Mouse (Mus musculus): Measurements from ENCODE around the gene Itsn1. TPM values are rescaled to one million over a fixed set of nuclear protein-coding genes. Genes with fewer than 3 reads are reported as not detected.

The Itsn1 gene
- polyA plus RNA-seq, 1 experiment from 2014 or later, result 55.2 TPM

- H3K36me3 ChIP-seq, result peaks cover 17% of the 10 kb centered on the region
- H3K4me1 ChIP-seq (replicated peaks), result peaks cover 19% of the 10 kb centered on the region
- WGBS, result 32% methylated on average over 17 of the region's 17 CpGs
- ATAC-seq (ENCODE audit: low FRiP score), result peak; percentile 53
- peak overlapping the region; percentile 39; the same call in 1 of the 2 replicates for H3K9ac ChIP-seq
- no peaks in the 10 kb centered on the region for H3K9me3 ChIP-seq
- H3K27ac ChIP-seq, result peak overlapping the region; percentile 35; the same call in 1 of the 2 replicates
- peak overlapping the region; percentile 37; the same call in 1 of the 2 replicates for H3K4me2 ChIP-seq
- no peaks in the 10 kb centered on the region for H3K27me3 ChIP-seq
- H3K4me3 ChIP-seq, result no peak overlapping the region
Observed at GRCm38 (mm10) chr16:91917631-91918096, 188.6 kb downstream of the Itsn1 start.

GRCm38 (mm10) chr16:91918461-91918860, 189.4 kb downstream of the Itsn1 start:
- Histone ChIP-seq H3K9ac (no peak overlapping the region), H3K27me3 (no peaks in the 10 kb centered on the region), H3K4me1 (replicated peaks) (peaks cover 19% of the 10 kb centered on the region), H3K9me3 (no peaks in the 10 kb centered on the region), H3K4me3 (no peak overlapping the region), H3K36me3 (peaks cover 17% of the 10 kb centered on the region), H3K27ac (no peak overlapping the region), H3K4me2 (no peak overlapping the region)
- 54% methylated on average over 4 of the region's 4 CpGs for WGBS
- ATAC-seq (ENCODE audit: low FRiP score), result no peak

GRCm38 (mm10) chr16:91919056-91919455, 190.0 kb downstream of the Itsn1 start:
- Histone ChIP-seq H3K4me2 (no peak overlapping the region), H3K9ac (no peak overlapping the region), H3K4me3 (no peak overlapping the region), H3K27me3 (no peaks in the 10 kb centered on the region), H3K36me3 (peaks cover 21% of the 10 kb centered on the region), H3K4me1 (replicated peaks) (peaks cover 19% of the 10 kb centered on the region), H3K27ac (no peak overlapping the region), H3K9me3 (no peaks in the 10 kb centered on the region)
- ATAC-seq (ENCODE audit: low FRiP score), result no peak
- WGBS, result 52% methylated on average over 6 of the region's 6 CpGs

- Histone ChIP-seq H3K36me3 (peaks cover 40% of the 10 kb centered on the region), H3K9ac (no peak overlapping the region), H3K4me1 (replicated peaks) (peaks cover 19% of the 10 kb centered on the region), H3K4me2 (no peak overlapping the region), H3K4me3 (no peak overlapping the region), H3K9me3 (no peaks in the 10 kb centered on the region), H3K27me3 (no peaks in the 10 kb centered on the region), H3K27ac (no peak overlapping the region)
- 95% methylated on average over 11 of the region's 11 CpGs for WGBS
- ATAC-seq (ENCODE audit: low FRiP score), result no peak
Observed at GRCm38 (mm10) chr16:91921340-91921739, 192.3 kb downstream of the Itsn1 start.

GRCm38 (mm10) chr16:91922939-91923338, 193.9 kb downstream of the Itsn1 start:
- Histone ChIP-seq H3K9me3 (no peaks in the 10 kb centered on the region), H3K36me3 (peaks cover 56% of the 10 kb centered on the region), H3K27ac (no peak overlapping the region), H3K4me2 (no peak overlapping the region), H3K4me1 (replicated peaks) (peaks cover 7% of the 10 kb centered on the region), H3K9ac (no peak overlapping the region), H3K27me3 (no peaks in the 10 kb centered on the region), H3K4me3 (no peak overlapping the region)
- WGBS, result 84% methylated on average over 8 of the region's 8 CpGs
- no peak for ATAC-seq (ENCODE audit: low FRiP score)

- ATAC-seq (ENCODE audit: low FRiP score), result no peak
Observed at GRCm38 (mm10) chr16:91924426-91924825, 195.3 kb downstream of the Itsn1 start.

GRCm38 (mm10) chr16:91927911-91928630, 199.0 kb downstream of the Itsn1 start:
- 84% methylated on average over 16 of the region's 16 CpGs for WGBS
- H3K36me3 ChIP-seq, result peaks cover 65% of the 10 kb centered on the region
- H3K27ac ChIP-seq, result no peak overlapping the region

More at GRCm38 (mm10) chr16:91924426-91924825, 195.3 kb downstream of the Itsn1 start:
- Histone ChIP-seq H3K9ac (no peak overlapping the region), H3K27me3 (no peaks in the 10 kb centered on the region), H3K4me3 (no peak overlapping the region), H3K4me1 (replicated peaks) (peaks cover under 1% of the 10 kb centered on the region; the same call in 1 of the 2 replicates), H3K27ac (no peak overlapping the region), H3K4me2 (no peak overlapping the region), H3K36me3 (peaks cover 70% of the 10 kb centered on the region), H3K9me3 (no peaks in the 10 kb centered on the region)
- WGBS, result 94% methylated on average over 8 of the region's 8 CpGs

GRCm38 (mm10) chr16:91931078-91932013, 202.3 kb downstream of the Itsn1 start:
- H3K9me3 ChIP-seq, result no peaks in the 10 kb centered on the region
- WGBS, result under 1% methylated on average over 53 of the region's 53 CpGs

More at GRCm38 (mm10) chr16:91927911-91928630, 199.0 kb downstream of the Itsn1 start:
- Histone ChIP-seq H3K4me2 (no peak overlapping the region), H3K4me3 (no peak overlapping the region), H3K27me3 (no peaks in the 10 kb centered on the region), H3K9ac (no peak overlapping the region), H3K9me3 (no peaks in the 10 kb centered on the region), H3K4me1 (replicated peaks) (peaks cover 16% of the 10 kb centered on the region)
- no peak for ATAC-seq (ENCODE audit: low FRiP score)

GRCm38 (mm10) chr16:91932082-91932690, 203.1 kb downstream of the Itsn1 start:
- Histone ChIP-seq H3K4me2 (peak overlapping the region; percentile 83), H3K9me3 (no peaks in the 10 kb centered on the region), H3K4me1 (replicated peaks) (peaks cover 16% of the 10 kb centered on the region), H3K27me3 (no peaks in the 10 kb centered on the region), H3K36me3 (peaks cover 24% of the 10 kb centered on the region), H3K4me3 (peak overlapping the region; percentile 99), H3K9ac (0 out of 2 replicates have a peak overlapping the region, but pooled peaks have one; percentile 53), H3K27ac (no peak overlapping the region)
- no peak for ATAC-seq (ENCODE audit: low FRiP score)
- 51% methylated on average over 8 of the region's 8 CpGs for WGBS

More at GRCm38 (mm10) chr16:91931078-91932013, 202.3 kb downstream of the Itsn1 start:
- H3K36me3 ChIP-seq, result peaks cover 32% of the 10 kb centered on the region
- peak overlapping the region; percentile 83 for H3K4me2 ChIP-seq
- peaks cover 16% of the 10 kb centered on the region for H3K4me1 ChIP-seq (replicated peaks)
- peak; percentile 93 for ATAC-seq (ENCODE audit: low FRiP score)
- no peaks in the 10 kb centered on the region for H3K27me3 ChIP-seq
- H3K9ac ChIP-seq, result peak overlapping the region; percentile 98
- H3K4me3 ChIP-seq, result peak overlapping the region; percentile 99
- H3K27ac ChIP-seq, result peak overlapping the region; percentile 94

- H3K36me3 ChIP-seq, result peaks cover 16% of the 10 kb centered on the region
- ATAC-seq (ENCODE audit: low FRiP score), result no peak
- no peak overlapping the region for H3K4me3 ChIP-seq
- H3K27me3 ChIP-seq, result no peaks in the 10 kb centered on the region
- WGBS, result 62% methylated on average over 8 of the region's 10 CpGs
- no peaks in the 10 kb centered on the region for H3K9me3 ChIP-seq
- no peak overlapping the region for H3K9ac ChIP-seq
- peaks cover 16% of the 10 kb centered on the region for H3K4me1 ChIP-seq (replicated peaks)
- H3K27ac ChIP-seq, result no peak overlapping the region
- H3K4me2 ChIP-seq, result no peak overlapping the region
Observed at GRCm38 (mm10) chr16:91932843-91933518, 203.9 kb downstream of the Itsn1 start.

- Histone ChIP-seq H3K27ac (no peak overlapping the region), H3K4me1 (replicated peaks) (peaks cover 9% of the 10 kb centered on the region), H3K27me3 (no peaks in the 10 kb centered on the region), H3K36me3 (no peaks in the 10 kb centered on the region), H3K9me3 (no peaks in the 10 kb centered on the region), H3K4me3 (no peak overlapping the region), H3K4me2 (no peak overlapping the region), H3K9ac (no peak overlapping the region)
- ATAC-seq (ENCODE audit: low FRiP score), result no peak
- WGBS, result 42% methylated on average over 8 of the region's 8 CpGs
Observed at GRCm38 (mm10) chr16:91935108-91935507, 206.0 kb downstream of the Itsn1 start.

All from hindbrain, embryonic 13.5 days (tissue).